Mouse (Mus musculus) MEL (cell line): ENCODE data around the gene Fam19a5.

Experiments used
- CHD1 ChIP-seq: IDR thresholded peaks from 2 replicates; pipeline ENCODE4 v1.6.1; 2012; ENCODE audit warnings: low read depth, mild to moderate bottlenecking, inconsistent platforms, low read length, improper control_type of control experiment
- CTCF ChIP-seq, 3 experiments: IDR thresholded peaks in 2 of 3; conservative IDR thresholded peaks in 1 of 3; 2 replicates each; pipeline ENCODE4 v1.5.1; 2011 to 2012; ENCODE audit warnings: low read length in 3 of 3, low read depth in 2 of 3, mild to moderate bottlenecking in 2 of 3, improper control_type of control experiment in 1 of 3, inconsistent platforms in 1 of 3, mixed read lengths in 1 of 3, moderate library complexity in 1 of 3; ENCODE audit not compliant: control insufficient read depth in 1 of 3, insufficient read depth in 1 of 3, poor library complexity in 1 of 3, severe bottlenecking in 1 of 3
- EP300 ChIP-seq, 2 experiments: IDR thresholded peaks; 2 replicates each; pipeline ENCODE4 v1.6.1; 2011; ENCODE audit warnings: improper control_type of control experiment in 2 of 2, low read length in 2 of 2, low read depth in 1 of 2, mild to moderate bottlenecking in 1 of 2
- GABPA ChIP-seq: IDR thresholded peaks from 2 replicates; pipeline ENCODE4 v1.6.1; 2012; ENCODE audit warnings: low read depth, mild to moderate bottlenecking, inconsistent platforms, low read length, improper control_type of control experiment, moderate library complexity
- HCFC1 ChIP-seq: IDR thresholded peaks from 2 replicates; pipeline ENCODE4 v1.6.1; 2012; ENCODE audit warnings: low read depth, mild to moderate bottlenecking, inconsistent platforms, low read length, improper control_type of control experiment, moderate library complexity
- MAZ ChIP-seq: IDR thresholded peaks from 2 replicates; pipeline ENCODE4 v1.6.1; 2012; ENCODE audit warnings: low read depth, mild to moderate bottlenecking, inconsistent platforms, low read length, improper control_type of control experiment
- POLR2A ChIP-seq, 2 experiments: IDR thresholded peaks; 2 replicates each; pipeline ENCODE4 v1.6.1; 2011 to 2012; ENCODE audit warnings: low read length in 2 of 2, mild to moderate bottlenecking in 2 of 2, control low read depth in 1 of 2, improper control_type of control experiment in 1 of 2, low read depth in 1 of 2, moderate library complexity in 1 of 2; ENCODE audit not compliant: control insufficient read depth in 1 of 2, insufficient read depth in 1 of 2, poor library complexity in 1 of 2

DNA sequence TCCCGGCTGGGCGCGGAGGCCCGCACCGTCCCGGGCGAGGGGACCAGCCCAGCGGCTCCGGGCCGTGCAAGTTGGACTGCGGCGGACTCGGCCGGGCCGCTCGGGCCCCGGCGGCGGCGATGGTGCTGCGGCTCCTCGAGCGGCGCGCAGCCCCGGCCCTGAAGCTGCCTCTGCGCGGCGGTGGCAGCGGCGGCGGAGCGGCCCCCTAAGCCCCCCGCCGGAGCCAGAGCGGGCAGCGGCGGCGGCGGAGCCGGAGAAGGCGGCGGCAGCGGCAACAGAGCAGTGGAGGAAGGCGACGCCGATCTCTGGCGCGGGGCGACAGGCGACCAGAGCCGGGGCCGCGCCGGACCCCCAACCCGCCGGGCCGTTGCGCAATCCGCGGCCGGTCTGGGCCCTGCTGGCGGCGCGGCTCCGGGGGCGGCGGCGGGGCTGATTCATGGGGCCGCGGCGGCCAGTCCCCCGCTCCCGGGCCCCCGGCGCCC, 80.6 kb downstream of the Fam19a5 start:
- TF ChIP-seq POLR2A (IDR thresholded peaks at IDR 0.05; ENCODE audit: control insufficient read depth in 1 of 2, insufficient read depth in 1 of 2, low read depth in 1 of 2, low read length in 2 of 2, poor library complexity in 1 of 2): no peak
- TF ChIP-seq EP300 (IDR thresholded peaks at IDR 0.05; ENCODE audit: low read depth in 1 of 2, low read length in 2 of 2): no peak
- no peak for TF ChIP-seq GABPA
- no peak for TF ChIP-seq CTCF (IDR thresholded peaks at IDR 0.05 in 2 of 3, conservative IDR thresholded peaks at IDR 0.05 in 1 of 3; ENCODE audit: control insufficient read depth in 1 of 3, insufficient read depth in 1 of 3, low read depth in 2 of 3, low read length in 3 of 3, poor library complexity in 1 of 3, severe bottlenecking in 1 of 3)
- no peak for TF ChIP-seq HCFC1
- TF ChIP-seq MAZ: no peak
- TF ChIP-seq CHD1: no peak
